Mouse (Mus musculus) lung, postnatal 14 days (tissue): Measurements from ENCODE around the gene Snx29.
"Not testable (repeated sequence)": the region's sequence is repeated elsewhere in the genome, so short reads cannot be mapped to it uniquely, and the experiment has no call there.

ENCODE experiments used
- DNase-seq: peaks from one replicate; pipeline ENCODE4 v3.0.0; 2021

Snx29 gene

DNA sequence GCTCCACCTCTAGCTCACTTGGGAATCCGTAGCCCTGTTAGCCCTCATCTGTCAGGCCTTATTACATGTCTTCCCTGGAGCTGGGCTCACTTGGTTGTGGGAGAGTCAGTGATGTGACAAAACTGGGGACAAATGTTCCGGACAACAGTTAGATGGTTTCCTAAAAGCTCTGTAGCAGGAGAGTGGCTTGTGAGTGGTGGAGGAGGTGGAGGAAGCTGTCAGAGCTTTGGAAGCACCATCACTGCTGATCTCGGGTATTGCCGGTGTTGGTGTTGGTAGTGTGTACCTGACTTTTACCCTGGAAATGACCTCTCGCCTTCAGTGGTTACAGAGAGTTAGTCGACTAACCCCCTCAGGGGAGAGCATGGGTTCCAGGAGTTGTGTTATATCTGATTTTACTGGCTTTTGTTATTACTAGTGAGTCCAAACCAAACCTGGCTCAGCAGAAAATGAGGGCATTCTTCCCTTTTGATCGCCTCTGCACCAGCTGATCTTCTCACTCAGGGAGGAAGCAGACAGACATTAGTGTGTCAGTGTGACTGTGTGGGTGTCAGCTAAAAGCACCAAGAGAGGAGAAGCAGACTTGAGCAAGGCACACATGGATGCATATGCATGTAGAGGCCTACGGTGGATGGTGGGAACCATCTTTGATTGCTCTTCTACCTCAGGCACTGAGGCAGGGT lies 227.5 kb downstream of the Snx29 start:
- no peak for DNase-seq

DNA sequence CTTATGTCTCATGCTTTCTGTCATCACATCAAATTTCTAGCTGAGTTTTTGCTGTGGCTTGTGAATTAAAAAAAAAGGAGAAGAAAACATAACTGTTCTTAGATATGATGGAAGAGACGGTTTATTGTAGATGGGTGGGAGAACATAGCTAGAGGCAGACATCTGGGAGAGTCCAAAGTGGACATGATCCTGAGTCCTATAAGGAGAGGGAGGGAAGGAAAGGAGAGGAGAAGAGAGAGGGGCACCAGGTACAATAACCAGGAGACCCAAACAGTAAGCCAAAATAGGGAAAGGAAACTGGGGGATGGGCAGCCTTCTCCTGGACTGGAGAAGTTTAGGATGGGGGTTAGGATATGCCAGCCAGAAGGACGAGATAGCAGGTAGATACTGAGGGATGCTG lies 239.0 kb downstream of the Snx29 start:
- no peak for DNase-seq

DNA sequence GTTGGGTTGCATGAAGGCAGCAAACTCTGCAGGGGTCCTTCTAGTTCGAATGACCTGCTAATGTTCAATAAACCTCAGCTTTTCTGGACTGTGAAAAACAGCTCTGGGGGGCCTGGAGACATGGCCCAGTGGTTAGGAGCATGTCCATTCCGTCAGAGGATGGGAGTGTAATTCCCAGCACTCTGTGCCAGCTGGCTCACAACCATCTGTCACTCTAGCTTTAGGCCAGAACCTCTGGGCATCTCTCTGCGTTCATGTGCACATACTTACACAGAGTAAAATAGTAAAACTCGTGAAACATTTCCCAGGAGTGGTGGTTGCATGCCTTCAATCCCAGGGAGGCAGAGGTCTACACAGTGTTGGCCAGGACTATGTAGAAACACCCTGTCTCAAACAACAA lies 241.1 kb downstream of the Snx29 start:
- DNase-seq, result no peak

DNA sequence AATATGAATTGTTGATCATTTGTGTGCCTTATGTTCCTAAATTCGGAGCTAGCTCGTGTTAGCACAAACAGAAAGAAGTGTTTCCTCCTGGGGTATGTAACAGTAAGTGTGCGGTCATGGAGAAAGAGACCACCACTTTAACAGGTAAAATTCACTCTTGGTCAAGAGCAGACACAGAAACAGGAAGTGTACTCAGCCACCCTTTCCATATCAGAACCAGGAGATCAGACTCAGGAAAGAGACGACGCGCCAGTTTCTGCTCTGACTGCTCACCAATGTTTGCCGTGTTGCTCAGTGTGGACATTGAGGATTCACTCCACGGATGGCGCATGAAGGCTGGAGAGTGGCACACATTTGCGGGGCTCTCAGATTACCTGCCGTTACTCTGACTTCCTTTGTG lies 242.4 kb downstream of the Snx29 start:
- no peak for DNase-seq

DNA sequence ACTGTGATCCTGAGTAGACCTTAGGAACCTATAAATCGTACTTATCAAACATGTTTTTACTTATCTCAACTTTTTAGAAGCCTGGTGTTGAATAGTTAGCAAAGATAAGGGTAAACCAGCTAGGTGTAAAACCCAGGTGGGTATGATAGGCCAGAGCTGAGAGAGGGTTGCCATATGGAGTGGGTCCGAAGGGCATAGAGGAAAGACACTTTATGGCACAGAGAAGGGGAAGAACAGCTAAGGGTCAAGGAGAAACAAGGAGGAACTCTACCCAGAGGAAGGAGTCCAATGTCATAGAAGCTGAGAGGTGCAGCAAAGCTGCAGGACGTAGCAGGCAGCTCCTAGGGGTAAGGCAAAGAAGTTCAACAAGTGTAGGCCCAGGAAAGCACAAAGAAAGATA lies 244.9 kb downstream of the Snx29 start:
- no peak for DNase-seq

DNA sequence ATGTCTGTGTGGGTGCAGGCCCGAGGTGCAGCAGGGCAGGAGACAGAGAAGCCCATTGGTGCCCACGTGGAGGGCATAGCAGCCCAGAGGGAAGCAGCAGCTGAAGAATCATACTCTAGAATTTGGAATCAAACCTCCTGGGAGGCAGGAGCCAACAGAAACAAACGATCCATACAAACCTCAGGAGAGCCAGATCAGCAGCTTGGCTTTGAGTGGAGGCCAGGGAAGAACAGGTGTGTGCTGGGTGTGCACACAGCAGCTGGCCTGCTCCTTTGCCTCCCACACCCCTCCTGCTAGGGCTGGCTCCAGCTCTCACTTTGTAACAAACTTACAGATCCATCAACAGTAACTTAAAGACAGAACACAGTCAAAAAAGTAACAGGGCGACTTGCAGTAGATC lies 245.4 kb downstream of the Snx29 start:
- DNase-seq, result no peak

DNA sequence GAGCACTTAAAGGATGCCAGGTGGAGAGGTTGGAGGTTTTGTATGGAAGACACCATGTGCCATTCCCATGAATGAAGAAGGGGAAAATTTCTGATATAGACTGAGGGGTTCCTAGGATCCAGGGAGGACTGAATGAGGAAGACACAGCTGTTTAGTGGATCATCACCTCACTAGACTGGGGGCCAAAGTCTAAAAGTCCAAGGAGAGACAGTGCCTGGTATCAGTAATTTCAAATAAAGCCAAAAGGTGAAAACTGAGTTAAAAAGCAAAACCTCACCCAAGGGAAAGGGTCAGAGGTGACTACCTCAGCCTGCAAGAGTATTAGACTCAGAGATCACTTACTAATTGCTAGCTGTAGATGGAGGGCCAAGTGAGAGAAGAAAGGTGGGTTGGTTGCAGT lies 245.9 kb downstream of the Snx29 start:
- no peak for DNase-seq

DNA sequence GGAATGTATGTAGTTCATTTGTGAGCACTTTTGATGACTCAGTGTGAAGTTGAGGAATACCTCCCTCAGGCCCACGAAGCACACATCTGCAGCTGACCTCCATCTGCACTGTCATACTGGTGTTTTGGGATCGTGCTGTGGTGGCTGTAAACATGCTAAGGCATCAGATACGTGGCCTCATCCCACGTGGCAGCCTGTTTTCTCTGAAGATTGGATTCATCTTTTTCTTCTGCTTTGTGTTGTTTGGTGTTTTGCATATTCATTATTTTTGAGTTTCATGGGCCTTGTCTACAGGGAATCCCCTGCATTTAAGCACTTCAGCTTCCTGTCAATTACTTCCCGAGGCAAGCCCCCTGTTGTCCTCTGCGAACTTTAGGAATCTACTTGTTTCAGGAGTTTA lies 246.4 kb downstream of the Snx29 start:
- no peak for DNase-seq

DNA sequence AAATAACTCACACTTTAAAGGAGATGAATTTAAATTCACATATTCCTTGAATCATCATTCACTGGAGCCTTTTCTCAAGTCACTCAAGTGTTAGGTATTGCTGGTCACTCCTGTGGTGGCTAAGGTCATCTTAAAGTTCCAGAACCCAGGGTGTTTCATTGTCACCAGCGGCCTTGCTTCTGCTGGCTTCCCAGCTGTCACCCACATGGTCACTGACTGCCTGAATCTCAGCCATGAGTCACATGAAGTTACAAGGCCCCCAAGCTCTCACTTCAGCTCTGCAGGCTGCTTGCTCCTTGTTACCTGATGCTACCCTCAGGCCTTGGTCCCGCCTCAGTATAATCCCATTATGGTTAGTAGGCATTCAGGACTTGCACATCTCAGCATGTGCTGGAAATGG lies 247.4 kb downstream of the Snx29 start:
- DNase-seq, result no peak

DNA sequence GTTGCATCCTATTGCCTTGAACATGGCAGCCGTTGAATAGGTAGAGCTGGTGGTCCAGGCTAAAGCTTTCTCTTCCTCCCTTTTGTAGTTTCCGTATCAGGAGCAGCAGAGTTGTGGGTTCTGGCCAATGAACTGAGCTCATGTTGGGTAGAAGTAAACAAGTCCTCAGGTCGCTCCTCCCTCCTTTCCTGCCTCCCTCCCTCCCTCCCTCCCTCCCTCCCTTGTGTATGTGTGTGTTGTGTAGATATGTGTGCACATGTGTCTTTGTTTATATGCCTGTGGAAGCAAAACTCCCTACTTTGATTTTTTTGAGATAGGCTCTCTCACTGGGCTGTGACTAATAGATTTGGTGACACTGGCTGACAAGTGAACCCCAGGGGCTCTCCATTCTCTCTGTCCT lies 251.8 kb downstream of the Snx29 start:
- DNase-seq, result no peak

DNA sequence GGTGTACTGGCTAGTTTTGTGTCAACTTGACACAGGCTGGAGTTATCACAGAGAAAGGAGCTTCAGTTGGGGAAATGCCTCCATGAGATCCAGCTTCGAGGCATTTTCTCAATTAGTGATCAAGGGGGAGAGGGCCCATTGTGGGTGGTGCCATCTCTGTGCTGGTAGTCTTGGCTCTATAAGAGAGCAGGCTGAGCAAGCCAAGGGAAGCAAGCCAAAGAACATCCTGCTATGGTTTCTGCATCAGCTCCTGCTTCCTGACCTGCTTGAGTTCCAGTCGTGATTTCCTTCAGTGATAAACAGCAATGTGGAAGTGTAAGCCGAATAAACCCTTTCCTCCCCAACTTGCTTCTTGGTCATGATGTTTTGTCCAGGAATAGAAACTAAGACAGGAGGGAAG lies 253.0 kb downstream of the Snx29 start:
- not testable (repeated sequence) for DNase-seq

DNA sequence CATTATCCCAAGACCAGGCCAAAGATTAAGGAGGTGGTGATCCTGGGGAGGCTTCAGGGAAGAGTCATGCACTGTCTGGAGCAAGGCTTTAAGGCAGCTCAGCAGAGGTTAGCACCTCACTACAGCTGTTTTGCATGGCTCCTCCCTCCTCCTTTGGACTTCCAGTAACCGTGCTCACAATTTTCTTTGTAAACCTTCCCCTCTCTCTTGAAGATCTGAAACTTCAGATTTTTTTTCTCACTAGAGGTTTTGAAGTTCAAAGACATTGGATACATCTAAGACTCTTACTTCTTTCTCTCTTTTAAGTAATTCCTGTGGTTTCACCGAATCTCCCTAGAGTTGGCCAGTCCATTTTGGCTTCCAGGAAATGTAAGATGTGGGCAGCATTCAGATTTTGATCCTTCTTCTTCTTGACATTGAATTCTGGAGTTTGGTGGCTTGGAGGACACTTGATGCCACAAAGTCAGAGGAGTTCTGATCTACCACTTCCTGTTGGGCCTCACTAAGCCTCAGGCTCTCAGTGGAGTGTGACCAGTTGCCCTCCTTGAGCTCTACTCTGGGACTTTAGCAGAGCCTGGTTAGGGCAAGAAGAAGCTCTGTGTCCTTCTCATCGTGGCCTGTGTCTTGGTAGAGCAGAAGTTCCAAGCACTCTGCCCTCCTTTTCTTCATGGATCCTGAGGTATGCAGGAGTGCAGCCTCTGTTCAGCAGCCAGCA lies 255.0 kb downstream of the Snx29 start:
- no peak for DNase-seq

DNA sequence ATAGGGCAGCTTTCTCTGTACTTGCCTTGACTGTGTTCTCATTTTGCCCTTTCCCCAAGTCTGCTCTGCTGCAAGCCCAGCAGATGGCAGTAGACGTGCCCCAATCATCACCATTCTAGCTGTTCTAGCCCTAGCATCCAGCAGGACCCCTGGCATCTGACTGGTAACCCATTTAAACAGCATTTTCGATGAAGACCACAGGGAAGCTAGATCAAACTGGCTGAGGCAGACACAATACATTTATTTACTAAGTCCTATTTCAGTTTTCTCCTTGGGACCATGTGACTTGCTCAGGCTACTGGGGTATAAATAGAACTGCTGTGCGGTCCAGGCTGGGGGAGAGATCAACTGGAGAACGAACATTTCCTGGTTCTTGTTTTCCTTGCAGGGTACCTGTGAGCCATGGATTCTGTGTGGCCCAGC lies 257.0 kb downstream of the Snx29 start:
- DNase-seq, result peak; percentile 30

DNA sequence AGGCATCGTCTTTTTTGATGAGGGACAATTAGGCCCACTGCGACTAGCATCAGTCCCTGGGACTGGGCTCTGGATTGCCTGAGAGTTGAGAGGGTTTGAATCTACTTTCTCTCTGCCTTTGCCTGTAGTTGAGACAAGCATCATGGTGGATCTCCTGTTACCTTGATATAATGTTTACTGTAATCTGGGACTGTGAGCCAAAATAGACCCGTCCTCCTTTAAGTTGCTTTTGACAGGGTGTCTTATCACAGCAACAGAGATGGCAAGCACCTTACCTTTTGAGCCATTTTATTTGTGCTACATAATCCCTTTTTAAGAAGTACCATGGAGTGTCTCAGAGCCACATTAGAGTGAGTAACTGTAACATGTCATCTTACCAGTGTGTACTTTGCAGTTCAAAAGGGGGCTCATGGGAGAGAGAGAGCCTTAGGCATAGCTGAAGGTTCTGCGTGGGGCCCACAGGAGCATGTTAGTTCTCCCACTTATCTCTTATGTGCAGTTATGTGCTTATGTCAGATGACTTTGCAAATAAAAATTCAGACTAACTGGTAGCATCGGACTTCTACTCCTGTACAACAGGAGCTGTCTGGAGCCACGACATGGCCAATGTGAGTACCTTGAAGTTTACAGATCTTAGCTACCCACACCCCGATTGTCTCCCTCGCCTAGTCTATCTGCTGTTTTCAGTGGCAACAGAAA lies 261.4 kb downstream of the Snx29 start:
- DNase-seq, result no peak

DNA sequence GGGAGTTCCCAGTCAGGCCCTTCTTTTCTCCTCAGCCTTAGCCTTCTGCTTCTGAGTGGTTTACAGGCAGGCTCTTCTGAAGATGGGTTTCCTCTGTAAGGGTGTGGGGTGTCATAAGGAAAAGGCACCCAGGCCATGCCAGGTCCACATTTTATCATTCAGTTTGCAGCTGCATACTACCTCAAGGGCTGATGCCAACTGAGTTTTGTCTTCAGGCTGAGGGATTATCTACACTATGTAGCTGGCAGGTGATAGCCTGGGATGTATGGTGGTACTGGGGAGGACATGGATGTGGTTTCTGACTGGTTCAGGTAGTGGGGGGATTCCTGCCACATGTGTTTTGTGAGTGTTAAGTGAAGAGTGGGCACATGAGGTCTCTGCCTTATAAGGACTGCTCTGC lies 266.0 kb downstream of the Snx29 start:
- no peak for DNase-seq

DNA sequence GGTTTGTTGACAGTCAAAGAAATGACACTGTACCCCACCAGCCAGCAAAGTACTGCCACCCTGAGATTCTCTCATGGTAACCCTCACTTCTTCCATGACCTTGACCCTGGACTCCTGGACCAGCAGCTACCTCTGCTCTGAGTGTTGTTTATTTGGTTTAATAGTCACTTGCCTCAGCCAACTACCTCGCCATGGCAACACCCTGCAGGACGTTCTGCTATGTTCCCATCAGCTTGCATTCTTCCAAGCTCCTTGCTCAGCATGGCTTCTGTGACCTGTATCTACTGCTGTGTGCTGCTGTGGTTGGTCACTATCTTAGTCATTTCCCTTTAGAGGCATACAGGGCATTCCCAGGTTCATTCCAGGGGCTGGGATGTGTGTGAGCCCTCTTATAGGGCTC lies 266.6 kb downstream of the Snx29 start:
- DNase-seq, result no peak

DNA sequence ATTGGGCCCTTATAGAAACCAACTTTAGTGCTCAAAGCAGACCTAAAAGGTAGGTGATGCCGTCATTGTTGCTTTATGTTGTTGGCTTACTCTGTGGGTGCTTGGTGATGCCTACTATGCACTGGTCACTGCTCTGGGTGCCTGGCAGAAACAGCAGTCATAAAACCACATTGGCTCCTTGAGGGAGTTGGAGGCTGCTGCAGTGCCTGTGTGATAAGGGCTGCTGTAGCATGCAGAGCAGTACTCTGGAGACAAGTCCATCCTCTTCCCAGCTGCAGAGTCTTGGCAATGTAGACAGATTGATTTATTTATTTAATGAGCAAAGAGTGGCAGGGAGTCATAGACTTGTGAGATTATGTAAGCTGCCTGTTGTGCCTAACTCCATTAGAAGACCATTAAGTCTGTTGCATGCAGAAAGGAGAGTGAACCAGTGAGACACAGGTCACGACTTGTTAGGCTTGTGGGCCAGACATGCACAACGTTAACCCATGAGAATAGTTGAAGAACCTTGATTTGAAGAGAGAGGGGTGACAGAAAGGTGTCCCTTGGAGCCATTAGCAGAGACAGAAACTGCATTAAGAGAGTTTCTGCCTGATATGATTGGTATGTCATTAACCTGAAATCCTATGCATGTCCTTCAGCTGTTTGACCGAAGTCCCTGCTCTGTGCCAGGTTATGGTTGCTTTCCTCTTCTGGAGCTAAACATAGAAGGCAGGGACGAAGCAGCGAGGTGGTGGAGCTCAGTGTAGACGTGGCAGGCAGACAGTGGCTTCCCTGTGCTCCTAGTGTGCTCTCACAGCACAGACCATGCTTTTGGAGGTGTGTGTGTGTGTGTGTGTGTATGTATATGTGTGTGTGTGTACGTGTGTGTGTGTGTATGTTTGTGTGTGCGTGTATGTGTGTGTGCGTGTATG lies 267.3 kb downstream of the Snx29 start:
- DNase-seq, result no peak

DNA sequence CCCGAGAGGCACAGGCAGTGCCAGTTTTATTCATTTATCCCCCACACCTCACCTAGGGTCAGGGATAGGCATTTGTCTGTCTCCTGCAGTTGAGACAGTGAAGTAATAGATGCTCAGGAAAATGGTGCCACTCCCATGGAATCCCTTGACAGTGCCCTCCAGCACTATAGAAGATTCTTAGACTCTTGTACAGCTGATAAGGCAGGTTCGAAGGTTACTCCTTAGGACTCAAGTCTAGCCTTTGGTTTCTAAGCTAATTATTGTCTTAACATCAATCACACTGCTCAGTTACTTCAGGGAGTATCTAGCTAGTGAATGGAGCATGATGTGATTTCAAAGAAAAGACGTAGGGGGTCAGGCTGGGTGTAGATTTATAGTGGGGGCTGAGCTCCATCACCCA lies 273.9 kb downstream of the Snx29 start:
- DNase-seq, result no peak

DNA sequence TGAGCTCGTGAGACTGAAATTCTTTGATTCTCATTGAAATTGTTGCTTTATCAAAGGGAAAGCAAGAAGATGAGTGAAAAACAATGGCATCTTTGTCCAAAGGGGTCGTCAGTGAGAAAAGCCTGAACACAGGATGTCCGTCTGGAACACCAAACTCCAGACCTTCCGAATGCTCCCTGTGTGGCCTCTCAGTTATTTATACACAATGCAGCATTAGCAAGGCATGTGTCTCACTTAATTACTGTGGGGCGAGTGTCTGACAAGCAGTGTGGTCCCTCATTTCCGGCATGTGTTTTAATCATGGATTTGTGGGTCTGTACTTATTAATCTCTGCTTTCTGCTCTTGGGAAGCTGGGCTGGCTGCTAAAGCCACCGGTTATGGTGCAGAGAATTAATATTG lies 275.1 kb downstream of the Snx29 start:
- DNase-seq, result no peak

DNA sequence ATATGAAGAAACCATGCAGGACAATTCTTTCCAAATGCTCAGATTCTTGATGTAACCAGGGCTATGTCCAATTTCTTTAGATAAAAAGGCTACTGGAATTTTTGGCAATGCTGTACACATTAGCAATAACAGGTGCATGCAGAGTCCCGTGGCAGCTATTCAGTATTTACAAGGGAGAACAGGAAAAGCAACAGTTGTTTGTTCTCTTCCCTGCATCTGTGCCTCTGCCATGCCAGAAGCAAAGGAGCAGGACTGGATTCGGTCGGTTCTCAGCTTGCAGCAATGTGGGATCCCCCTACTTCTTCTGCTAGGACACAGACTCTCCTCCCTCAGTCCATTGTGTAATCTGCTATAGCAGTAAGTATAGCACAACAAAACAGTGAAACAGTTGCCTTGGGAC lies 276.8 kb downstream of the Snx29 start:
- DNase-seq, result no peak

DNA sequence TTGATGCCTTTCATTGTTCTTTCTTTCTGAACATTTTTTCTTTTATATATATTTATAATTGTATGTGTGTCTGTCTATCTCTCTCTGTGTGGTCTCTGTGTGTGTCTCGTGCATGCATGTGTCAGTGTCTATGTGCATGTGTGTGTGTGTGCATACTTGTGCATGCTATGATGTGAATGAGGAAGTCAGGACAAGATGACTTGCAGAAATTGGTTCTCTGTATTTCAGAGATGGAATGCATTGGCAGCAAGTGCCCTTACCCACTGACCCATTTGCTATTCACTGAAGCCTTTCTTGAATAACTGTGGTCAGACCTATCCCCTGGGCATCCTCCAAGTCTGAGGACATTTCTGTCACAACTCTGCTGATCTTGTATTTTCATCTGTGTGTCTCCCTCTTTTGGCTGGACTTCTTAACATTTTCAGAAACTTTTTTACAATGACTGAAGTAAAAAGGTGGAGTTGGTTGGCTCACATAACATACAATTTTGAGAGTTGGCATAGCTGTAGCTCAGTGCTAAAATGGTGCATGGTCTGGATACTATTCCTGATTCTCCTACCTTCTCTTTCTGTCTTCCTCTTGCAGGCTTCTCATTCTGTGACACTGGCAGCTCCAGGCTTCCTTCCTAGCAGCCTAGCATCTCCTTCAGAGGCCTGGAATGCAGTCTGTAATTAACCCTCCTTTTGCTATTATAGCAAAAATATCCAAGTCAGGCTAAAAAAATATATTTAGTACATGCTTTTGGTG lies 278.8 kb downstream of the Snx29 start:
- DNase-seq, result no peak

DNA sequence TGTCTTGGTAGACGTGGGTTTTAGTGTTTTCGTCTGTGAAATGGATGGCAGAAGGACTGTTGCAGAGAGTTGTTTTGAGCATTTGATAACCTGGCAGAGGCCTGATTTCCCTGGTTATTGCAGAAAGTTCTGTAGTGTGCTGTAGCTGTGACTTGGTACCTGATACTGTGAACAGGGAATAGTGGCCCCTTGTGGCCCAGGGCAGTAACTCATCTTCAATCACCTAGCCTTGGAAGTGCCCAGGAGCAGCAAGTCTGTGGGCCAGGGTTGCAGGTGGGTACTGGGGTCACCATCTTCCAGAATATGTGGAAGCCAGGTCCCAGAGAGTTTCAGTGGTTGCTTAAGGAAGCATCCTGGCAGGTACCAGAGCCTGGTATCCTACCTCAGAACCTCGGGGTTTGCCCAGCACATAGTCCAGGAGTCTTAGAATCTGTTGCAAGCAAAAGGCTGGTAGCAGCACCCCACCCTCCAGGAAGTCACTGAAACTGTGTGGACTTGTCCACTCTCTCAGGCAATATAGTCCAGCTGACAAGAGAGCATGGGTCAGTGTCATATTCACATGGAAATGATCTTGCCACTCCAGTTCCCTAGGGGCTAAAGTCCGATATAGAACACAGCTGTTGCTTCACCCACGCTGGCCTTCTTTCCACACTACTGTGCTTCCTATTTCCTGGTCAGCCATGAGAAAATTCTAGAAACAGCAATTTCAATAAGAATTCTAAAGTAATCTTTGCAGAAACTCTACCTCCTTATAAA lies 281.1 kb downstream of the Snx29 start:
- DNase-seq, result peak; percentile 48
